Comparison of ENCODE assay signal across 13 mouse cellular contexts in the genomic region with DNA sequence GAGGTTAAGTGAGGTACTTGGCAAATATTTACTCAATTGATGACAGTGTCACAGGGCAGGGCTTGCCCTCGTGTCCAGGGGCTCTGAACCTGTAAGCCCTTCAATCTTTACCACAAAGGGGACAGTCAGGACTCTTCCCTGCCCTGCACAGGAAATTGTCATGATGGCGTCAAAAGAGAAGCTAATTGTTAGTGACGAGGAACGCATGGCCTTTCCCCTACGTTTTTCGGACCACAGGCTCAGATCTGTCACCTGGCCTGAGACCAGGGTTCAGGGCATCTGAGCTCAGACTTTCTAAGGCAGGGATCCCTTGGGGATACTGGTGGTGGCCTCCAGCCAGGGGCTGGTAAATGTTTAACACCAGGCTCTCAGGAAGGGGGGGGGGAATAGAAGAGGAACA. TPM values are rescaled to one million over a fixed set of nuclear protein-coding genes. Genes with fewer than 3 reads are reported as not detected.
A peak's percentile ranks its signal among the peaks of the same experiment; 100 is the strongest.
DNase-seq lines count a peak whose midpoint lies in the region; ATAC-seq and TF ChIP-seq lines count a peak whose summit lies in the region.
"Had no signal": no experiment of that assay in that cellular context is flagged by ENCODE, and none has a peak within 500 bp of the region (broad histone marks: within the 10 kb centered on the region; RNA-seq: fewer than 3 reads in every experiment).

No protein-coding gene starts in this region.

- no peak overlapping the region for H3K4me3 ChIP-seq in lung, embryonic 14.5 days (ENCODE audit: low read depth, low read length)
- H3K4me3 ChIP-seq in intestine, embryonic 16.5 days (ENCODE audit: low read length), result no peak overlapping the region
- H3K4me3 ChIP-seq in liver, embryonic 11.5 days (ENCODE audit: low read depth, low read length), result no peak overlapping the region
- no peak overlapping the region for H3K4me3 ChIP-seq in stomach, embryonic 15.5 days (replicated peaks)
- no peak overlapping the region for H3K4me3 ChIP-seq in midbrain, postnatal 0 days (ENCODE audit: low read depth, low read length)
- H3K4me3 ChIP-seq: embryonic facial prominence, embryonic 13.5 days; myocyte had no signal

- WGBS in lung, embryonic 14.5 days, result 12% methylated on average over 6 of the region's 6 CpGs
- WGBS in intestine, embryonic 16.5 days, result 25% methylated on average over 6 of the region's 6 CpGs
- WGBS in liver, embryonic 11.5 days, result 20% methylated on average over 6 of the region's 6 CpGs
- 26% methylated on average over 6 of the region's 6 CpGs for WGBS in stomach, embryonic 15.5 days
- WGBS in midbrain, postnatal 0 days, result 61% methylated on average over 6 of the region's 6 CpGs

- peak overlapping the region; percentile 54; the same call in 1 of the 2 replicates for H3K27ac ChIP-seq in lung, embryonic 14.5 days (ENCODE audit: low read depth)
- H3K27ac ChIP-seq in intestine, embryonic 16.5 days (ENCODE audit: low read length), result peak overlapping the region; percentile 17; the same call in 1 of the 2 replicates
- peak overlapping the region; percentile 48 for H3K27ac ChIP-seq in liver, embryonic 11.5 days (ENCODE audit: low read depth, low read length)
- peak overlapping the region; percentile 59; the same call in 1 of the 2 replicates for H3K27ac ChIP-seq in stomach, embryonic 15.5 days
- H3K27ac ChIP-seq in midbrain, postnatal 0 days (ENCODE audit: low read depth, low read length), result no peak overlapping the region
- H3K27ac ChIP-seq: embryonic facial prominence, embryonic 13.5 days had no signal

- DNase-seq in lung, embryonic 14.5 days, result peak; percentile 58
- DNase-seq in lung, postnatal 36 days, result no peak
- no peak for DNase-seq in liver, embryonic 11.5 days (ENCODE audit: low spot score)
- DNase-seq in urinary bladder, adult 18-20 months (ENCODE audit: low spot score in 2 of 2), result no peak
- DNase-seq in gastrocnemius, adult 18-20 months (ENCODE audit: low spot score), result no peak
- DNase-seq in midbrain, postnatal 0 days (ENCODE audit: low spot score), result no peak
- DNase-seq: thymus, postnatal 4 days had no signal

- H3K36me3 ChIP-seq in lung, embryonic 14.5 days (ENCODE audit: insufficient read depth), result no peaks in the 10 kb centered on the region
- H3K36me3 ChIP-seq in intestine, embryonic 16.5 days (ENCODE audit: control insufficient read depth, insufficient read depth, low read length), result no peaks in the 10 kb centered on the region
- H3K36me3 ChIP-seq in liver, embryonic 11.5 days (ENCODE audit: control insufficient read depth, insufficient read depth, low read length), result no peaks in the 10 kb centered on the region
- H3K36me3 ChIP-seq in stomach, embryonic 15.5 days, result no peaks in the 10 kb centered on the region
- no peaks in the 10 kb centered on the region for H3K36me3 ChIP-seq in midbrain, postnatal 0 days (ENCODE audit: insufficient read depth, low read length)
- H3K36me3 ChIP-seq: embryonic facial prominence, embryonic 13.5 days had no signal

- H3K4me2 ChIP-seq in lung, embryonic 14.5 days, result no peak overlapping the region
- 0 out of 2 replicates have a peak overlapping the region, but pooled peaks have one; percentile 22 for H3K4me2 ChIP-seq in intestine, embryonic 16.5 days (ENCODE audit: low read depth, low read length)
- H3K4me2 ChIP-seq in liver, embryonic 11.5 days, result peak overlapping the region; percentile 31; the same call in 1 of the 2 replicates
- H3K4me2 ChIP-seq in stomach, embryonic 15.5 days, result no peak overlapping the region
- no peak overlapping the region for H3K4me2 ChIP-seq in midbrain, postnatal 0 days (ENCODE audit: low read depth, low read length, poor library complexity, severe bottlenecking)
- H3K4me2 ChIP-seq: embryonic facial prominence, embryonic 13.5 days had no signal

- no peak for ATAC-seq in lung, embryonic 14.5 days (ENCODE audit: insufficient read depth)
- peak; percentile 77 for ATAC-seq in intestine, embryonic 16.5 days
- ATAC-seq in liver, embryonic 11.5 days (replicated peaks; ENCODE audit: low FRiP score), result peak; percentile 44; the same call in 1 of the 2 replicates
- peak; percentile 51 for ATAC-seq in stomach, embryonic 15.5 days (ENCODE audit: insufficient read depth, low FRiP score, low read depth)
- ATAC-seq in midbrain, postnatal 0 days (ENCODE audit: low FRiP score), result no peak
- ATAC-seq: hindbrain, embryonic 16.5 days; Patski had no signal

- no peak overlapping the region for H3K9ac ChIP-seq in lung, embryonic 14.5 days
- no peak overlapping the region for H3K9ac ChIP-seq in intestine, embryonic 16.5 days (ENCODE audit: low read depth, low read length)
- no peak overlapping the region for H3K9ac ChIP-seq in liver, embryonic 11.5 days (ENCODE audit: low read depth, low read length)
- H3K9ac ChIP-seq in stomach, embryonic 15.5 days, result no peak overlapping the region
- no peak overlapping the region for H3K9ac ChIP-seq in midbrain, postnatal 0 days (replicated peaks; ENCODE audit: low read length, poor library complexity, severe bottlenecking)
- H3K9ac ChIP-seq: embryonic facial prominence, embryonic 13.5 days had no signal

- H3K9me3 ChIP-seq in lung, embryonic 14.5 days (ENCODE audit: low read depth, low read length), result no peaks in the 10 kb centered on the region
- no peaks in the 10 kb centered on the region for H3K9me3 ChIP-seq in intestine, embryonic 16.5 days (ENCODE audit: control insufficient read depth, low read length)
- no peaks in the 10 kb centered on the region for H3K9me3 ChIP-seq in liver, embryonic 11.5 days (ENCODE audit: control insufficient read depth, low read length)
- no peaks in the 10 kb centered on the region for H3K9me3 ChIP-seq in stomach, embryonic 15.5 days
- H3K9me3 ChIP-seq in midbrain, postnatal 0 days (ENCODE audit: low read length), result no peaks in the 10 kb centered on the region
- H3K9me3 ChIP-seq: embryonic facial prominence, embryonic 13.5 days had no signal

- TF ChIP-seq CTCF in lung, embryonic 14.5 days (IDR thresholded peaks at IDR 0.05; ENCODE audit: low read depth), result no peak
- TF ChIP-seq CTCF in midbrain, postnatal 0 days (IDR thresholded peaks at IDR 0.05), result no peak

- H3K4me1 ChIP-seq in lung, embryonic 14.5 days (ENCODE audit: insufficient read depth), result peaks cover 16% of the 10 kb centered on the region
- H3K4me1 ChIP-seq in intestine, embryonic 16.5 days (ENCODE audit: control insufficient read depth, insufficient read depth, low read length), result peaks cover 53% of the 10 kb centered on the region
- H3K4me1 ChIP-seq in liver, embryonic 11.5 days (replicated peaks; ENCODE audit: control insufficient read depth, insufficient read depth, low read length), result peaks cover 26% of the 10 kb centered on the region
- peaks cover 61% of the 10 kb centered on the region for H3K4me1 ChIP-seq in stomach, embryonic 15.5 days
- 0 out of 2 replicates have a peak, but pooled peaks cover 2% of the 10 kb centered on the region for H3K4me1 ChIP-seq in midbrain, postnatal 0 days (ENCODE audit: insufficient read depth, low read length)

- H3K27me3 ChIP-seq in lung, embryonic 14.5 days (ENCODE audit: insufficient read depth, low read length), result no peaks in the 10 kb centered on the region
- no peaks in the 10 kb centered on the region for H3K27me3 ChIP-seq in intestine, embryonic 16.5 days (replicated peaks; ENCODE audit: control insufficient read depth, insufficient read depth, low read length)
- peaks cover 15% of the 10 kb centered on the region for H3K27me3 ChIP-seq in liver, embryonic 11.5 days (replicated peaks; ENCODE audit: control insufficient read depth, insufficient read depth, low read length)
- no peaks in the 10 kb centered on the region for H3K27me3 ChIP-seq in stomach, embryonic 15.5 days (replicated peaks)
- no peaks in the 10 kb centered on the region for H3K27me3 ChIP-seq in midbrain, postnatal 0 days (ENCODE audit: insufficient read depth, low read length)
- H3K27me3 ChIP-seq: Patski had no signal

RNA-seq across cellular contexts. Expression of a gene that starts 19.9 kb away (rescaled TPM):
- 6.9 and 7.6 TPM in 2 replicates for polyA plus RNA-seq in lung, embryonic 14.5 days (2014; fragmentation: Nextera tagmentation; extraction: Ambion mirVana)
- 7.6 and 8.5 TPM in 2 replicates for polyA plus RNA-seq in intestine, embryonic 16.5 days (2015; fragmentation: Nextera tagmentation; extraction: Ambion mirVana)
- polyA plus RNA-seq in liver, embryonic 11.5 days (2014; fragmentation: Nextera tagmentation; extraction: Ambion mirVana), result 2.5 and 2.9 TPM in 2 replicates
- 5.9 and 7.3 TPM in 2 replicates for polyA plus RNA-seq in stomach, embryonic 15.5 days (2015; fragmentation: Nextera tagmentation; extraction: Ambion mirVana)
- 1 to 10 TPM; 1.6 to 2.9 TPM for total RNA-seq in gastrocnemius, adult 18-20 months (2021)
- total RNA-seq in midbrain, postnatal 0 days (2014; rRNA removed), result 3.1 and 3.2 TPM in 2 replicates
- polyA plus RNA-seq in midbrain, postnatal 0 days (2015; fragmentation: Nextera tagmentation; extraction: Ambion mirVana), result 0.27 and 0.30 TPM in 2 replicates

RNA-seq across cellular contexts. Expression of a gene that starts 41.9 kb away (rescaled TPM):
- 20.1 and 21.1 TPM in 2 replicates for polyA plus RNA-seq in lung, embryonic 14.5 days (2014; fragmentation: Nextera tagmentation; extraction: Ambion mirVana)
- 15.0 and 15.1 TPM in 2 replicates for polyA plus RNA-seq in intestine, embryonic 16.5 days (2015; fragmentation: Nextera tagmentation; extraction: Ambion mirVana)
- 2.3 and 2.5 TPM in 2 replicates for polyA plus RNA-seq in liver, embryonic 11.5 days (2014; fragmentation: Nextera tagmentation; extraction: Ambion mirVana)
- 20.9 and 24.3 TPM in 2 replicates for polyA plus RNA-seq in stomach, embryonic 15.5 days (2015; fragmentation: Nextera tagmentation; extraction: Ambion mirVana)
- total RNA-seq in gastrocnemius, adult 18-20 months (2021), result under 1 TPM; 0.32 to 0.33 TPM
- total RNA-seq in midbrain, postnatal 0 days (2014; rRNA removed), result 0.76 and 1.3 TPM in 2 replicates
- 1.1 and 1.3 TPM in 2 replicates for polyA plus RNA-seq in midbrain, postnatal 0 days (2015; fragmentation: Nextera tagmentation; extraction: Ambion mirVana)

Comparison
In these comparisons a context has a peak if more than half of its experiments do, and no peak if none do; other contexts are left out.
1. ATAC-seq: peak in intestine, embryonic 16.5 days (single experiment), liver, embryonic 11.5 days (single experiment) and stomach, embryonic 15.5 days (single experiment); none in lung, embryonic 14.5 days (single experiment) and midbrain, postnatal 0 days (single experiment).
2. H3K4me2 ChIP-seq: peak in intestine, embryonic 16.5 days (single experiment) and liver, embryonic 11.5 days (single experiment); none in lung, embryonic 14.5 days (single experiment), stomach, embryonic 15.5 days (single experiment) and midbrain, postnatal 0 days (single experiment).